Mouse (Mus musculus) gastrocnemius, adult 18-20 months (tissue): Measurements from ENCODE around the gene Prr22. TPM values are rescaled to one million over a fixed set of nuclear protein-coding genes. Genes with fewer than 3 reads are reported as not detected.

Experiments
- DNase-seq: peaks from one replicate; pipeline ENCODE4 v3.0.0; 2021; ENCODE audit warnings: low spot score
- total RNA-seq, 2 experiments: library from RNA; stranded (reverse); gene quantifications; 2 replicates each; pipeline ENCODE4 v1.2.3; 2021

Prr22 gene
- total RNA-seq, 2 experiments from 2014 or later: 0.16 to 0.28 TPM

DNA sequence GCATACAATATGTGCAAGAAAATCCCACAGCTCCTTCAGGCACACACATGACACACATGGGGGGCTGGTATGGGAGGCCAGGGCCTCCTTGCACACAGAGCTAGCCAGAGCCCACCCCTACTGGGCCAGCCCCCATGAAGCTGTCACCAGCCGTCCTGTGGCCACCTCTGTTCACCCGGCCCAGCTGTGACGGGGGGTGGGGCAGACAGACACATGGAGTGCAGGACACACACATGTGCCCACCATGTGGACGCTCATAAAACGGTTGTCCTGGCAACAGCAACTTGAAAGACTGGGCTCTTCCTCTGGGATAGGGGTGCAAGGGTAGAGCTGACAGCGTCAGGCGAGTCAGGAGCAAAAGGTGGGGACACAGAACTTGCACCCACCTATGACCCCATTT, 10.8 kb upstream of the Prr22 start:
- no peak for DNase-seq

DNA sequence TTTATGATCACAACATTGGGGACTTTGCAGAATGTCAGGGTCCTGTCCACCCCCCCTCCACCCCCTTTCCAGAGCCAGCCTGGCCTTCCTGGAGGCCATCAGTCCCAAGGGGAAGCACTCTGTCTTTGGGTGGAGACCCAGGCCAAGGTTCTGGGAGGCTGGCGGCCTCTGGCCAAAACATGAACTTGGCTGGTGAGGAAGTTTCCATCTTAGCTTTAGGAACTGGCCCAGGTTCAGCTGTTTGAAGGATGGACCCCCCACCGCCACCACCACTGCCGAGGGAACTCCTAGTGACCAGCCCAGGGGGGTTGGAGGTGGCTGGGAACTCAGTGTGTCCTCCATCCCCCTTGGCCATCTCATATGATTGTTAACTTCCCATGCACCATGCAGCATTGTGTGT, 9.0 kb upstream of the Prr22 start:
- DNase-seq: no peak

DNA sequence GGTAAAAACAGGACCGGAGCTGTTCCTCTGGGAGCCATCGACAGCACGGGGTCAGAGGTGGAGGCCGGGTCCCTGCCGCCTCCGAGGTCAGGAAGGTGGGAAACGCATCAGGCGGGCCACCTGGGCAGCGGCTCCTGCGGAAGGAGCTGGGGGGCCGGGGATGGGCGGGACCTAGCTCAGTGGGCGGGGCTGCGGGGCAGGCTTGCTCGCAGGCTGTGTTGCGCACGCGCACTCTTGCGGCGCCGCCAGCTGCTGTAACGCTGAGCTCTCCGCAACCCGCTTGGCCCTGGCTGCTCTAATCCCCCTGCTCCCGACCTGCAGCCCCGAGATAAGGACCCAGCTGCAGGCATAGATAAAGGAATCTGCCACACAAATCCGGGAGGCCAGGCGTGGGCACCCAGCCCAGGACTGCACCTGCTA, 8.0 kb upstream of the Prr22 start:
- DNase-seq: peak; percentile 83

DNA sequence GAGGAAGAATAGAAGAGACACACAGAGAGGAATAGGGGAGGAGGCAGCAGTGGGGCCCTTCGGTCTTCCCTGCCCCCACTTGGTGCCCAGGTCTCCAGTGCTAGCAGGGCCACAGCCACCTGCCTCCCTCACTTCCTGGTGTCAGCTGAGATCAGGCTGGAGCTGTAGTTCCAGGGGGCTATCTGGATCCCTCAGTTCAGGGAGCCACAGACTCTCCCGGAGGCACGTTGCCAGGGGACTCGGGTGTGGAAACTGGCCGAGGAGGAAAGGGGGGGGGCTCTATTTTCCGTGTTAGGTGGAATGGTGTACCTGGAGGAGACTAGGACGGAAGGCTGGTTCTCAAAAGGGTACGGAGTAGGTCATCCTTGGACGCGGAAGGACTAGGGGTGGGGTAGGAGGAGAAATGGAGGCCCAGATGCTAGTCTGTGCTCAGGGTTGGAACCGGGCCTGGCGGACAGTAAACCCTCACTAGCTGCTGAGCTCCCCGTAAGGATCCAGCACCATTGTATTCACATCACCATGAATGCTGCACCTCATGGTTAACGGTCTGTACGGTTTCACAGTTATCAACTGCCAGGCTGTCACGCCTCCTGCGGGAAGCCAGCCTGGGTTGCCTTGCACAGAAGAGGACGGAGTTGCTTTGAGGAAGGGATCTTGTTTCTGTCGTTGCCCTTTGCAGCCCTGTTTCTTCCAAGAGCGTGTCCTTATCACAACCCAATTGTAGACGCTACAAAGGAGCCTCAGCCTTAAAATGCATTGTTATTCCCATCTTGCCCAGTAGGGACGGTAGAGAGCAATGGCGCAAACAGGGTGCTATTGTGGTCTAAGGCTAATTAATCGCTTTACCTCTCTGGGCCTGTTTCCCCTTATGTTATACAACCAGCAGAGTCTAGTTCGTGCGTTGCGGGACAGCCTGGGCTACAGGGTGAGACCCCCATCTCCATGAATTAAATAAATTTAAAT, 7.0 kb upstream of the Prr22 start:
- peak; percentile 56 for DNase-seq

DNA sequence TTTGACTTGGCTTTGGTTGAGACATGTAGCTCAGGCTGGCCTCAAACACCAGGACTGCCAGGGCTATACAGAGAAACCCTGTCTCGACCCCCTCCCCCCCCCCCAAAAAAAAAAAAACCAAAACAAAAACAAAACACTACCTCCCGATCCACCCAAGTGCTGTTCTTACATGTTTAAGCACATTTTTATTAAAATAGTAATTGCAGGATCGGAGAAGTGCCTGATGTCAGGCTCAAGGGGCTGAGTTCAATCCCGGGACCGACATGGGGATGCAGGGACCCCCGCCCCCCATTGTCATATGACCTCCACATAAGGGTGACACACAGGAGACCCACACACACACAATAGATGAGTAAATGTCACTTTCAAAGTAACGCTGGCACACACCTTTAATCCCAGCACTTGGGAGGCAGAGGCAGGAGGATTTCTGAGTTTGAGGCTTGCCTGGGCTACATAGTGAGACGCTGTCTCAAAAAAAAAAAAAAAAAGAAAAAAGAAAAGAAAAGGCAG, 6.3 kb upstream of the Prr22 start:
- DNase-seq: no peak

DNA sequence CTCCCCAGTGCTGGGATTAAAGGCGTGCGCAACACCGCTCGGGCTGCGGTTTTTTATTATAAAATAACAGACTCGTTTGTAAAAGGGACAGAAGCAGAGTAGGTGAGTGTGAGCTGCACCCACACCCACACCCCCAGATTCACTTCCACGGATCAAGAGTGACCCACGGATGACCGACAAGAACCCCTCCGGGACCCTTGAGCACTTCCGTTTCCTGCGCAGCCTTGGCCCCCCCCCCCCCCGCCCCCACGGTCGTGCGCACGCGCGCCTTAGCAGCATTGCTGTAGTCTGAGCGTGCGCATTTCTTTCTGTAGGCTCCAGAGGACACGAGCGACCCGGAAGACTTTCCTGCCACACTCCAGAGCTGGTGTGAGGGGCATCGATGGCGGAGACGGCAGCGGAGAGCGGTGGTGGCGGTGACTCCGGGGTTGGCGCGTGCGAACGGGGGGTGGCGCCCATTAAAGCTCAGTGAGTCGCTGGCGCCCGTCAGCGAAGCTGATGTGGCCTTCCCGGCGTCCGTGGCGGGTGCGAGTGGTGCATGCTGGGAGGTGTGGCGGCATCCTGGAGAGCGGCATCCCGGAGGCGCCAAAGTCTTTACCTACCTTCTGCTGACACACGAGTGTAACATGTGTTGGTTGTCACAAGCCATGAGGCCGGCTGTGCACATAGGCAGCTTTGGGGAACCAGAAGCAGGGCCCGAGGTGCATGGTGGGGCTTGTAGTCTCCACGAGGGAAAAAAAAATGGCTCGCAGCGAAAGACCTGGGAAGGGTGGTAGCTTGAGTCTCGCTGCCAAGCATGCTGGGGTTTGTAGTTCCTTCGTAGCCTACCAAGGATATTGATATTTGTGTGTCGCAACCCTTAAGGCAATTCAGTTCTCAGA, 5.3 kb upstream of the Prr22 start, which contains the start of gene Dus3l:
Gene Dus3l (plus strand): TSS at position 284 of the 881 bp plus-strand sequence.
- DNase-seq: peak; percentile 92

DNA sequence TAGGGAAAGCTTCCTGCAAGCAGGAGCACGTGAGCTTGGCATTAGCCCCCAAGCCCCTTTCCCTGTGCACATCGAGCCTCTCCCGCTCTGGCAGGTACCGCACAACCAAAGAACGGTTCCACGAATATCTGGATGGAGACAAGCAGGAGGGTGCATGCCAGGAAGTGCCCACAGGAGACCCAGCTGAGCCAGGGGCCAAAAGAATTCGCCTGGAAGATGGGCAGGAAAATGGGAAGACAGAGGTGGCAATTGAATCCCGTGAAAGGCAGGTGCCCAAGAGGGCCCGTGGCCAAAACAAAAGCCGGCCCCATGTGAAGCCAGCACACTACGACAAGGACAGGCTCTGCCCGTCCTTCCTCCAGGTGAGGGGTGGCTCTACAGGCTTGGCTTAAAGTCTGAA, 4.6 kb upstream of the Prr22 start:
- DNase-seq: no peak

DNA sequence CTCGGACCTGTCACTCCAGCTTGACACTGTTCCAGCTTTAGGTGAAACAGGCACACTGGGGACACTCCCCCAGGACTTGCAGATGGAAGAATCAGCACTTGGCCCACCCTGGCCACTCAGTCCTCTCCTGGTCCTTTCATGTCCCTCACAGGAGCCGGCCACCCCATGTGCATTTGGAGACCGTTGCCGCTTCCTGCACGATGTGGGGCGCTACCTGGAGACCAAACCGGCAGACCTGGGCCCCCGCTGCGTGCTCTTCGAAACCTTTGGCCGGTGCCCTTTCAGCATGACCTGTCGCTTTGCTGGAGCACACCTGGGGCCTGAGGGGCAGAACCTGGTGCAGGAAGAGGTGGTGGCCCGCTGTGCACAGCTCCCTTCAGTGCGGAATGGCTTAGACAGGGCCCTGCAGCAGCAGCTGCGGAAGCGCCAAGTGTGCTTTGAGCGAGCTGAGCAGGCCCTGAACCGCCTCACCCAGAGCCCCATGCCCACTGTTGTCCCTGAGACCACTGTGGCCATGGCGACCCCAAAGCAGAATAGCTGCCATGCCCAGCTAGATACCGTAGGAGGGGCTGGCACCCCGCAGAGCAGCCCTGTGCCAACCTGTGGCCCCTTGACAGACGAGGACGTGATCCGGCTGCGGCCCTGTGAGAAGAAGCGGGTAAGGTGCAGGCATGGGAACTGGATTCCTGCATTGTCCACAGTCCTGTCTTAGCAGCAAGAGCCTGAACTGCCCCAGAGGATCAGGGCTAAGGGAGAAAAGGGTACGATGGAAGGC, 3.2 kb upstream of the Prr22 start:
- DNase-seq: no peak

DNA sequence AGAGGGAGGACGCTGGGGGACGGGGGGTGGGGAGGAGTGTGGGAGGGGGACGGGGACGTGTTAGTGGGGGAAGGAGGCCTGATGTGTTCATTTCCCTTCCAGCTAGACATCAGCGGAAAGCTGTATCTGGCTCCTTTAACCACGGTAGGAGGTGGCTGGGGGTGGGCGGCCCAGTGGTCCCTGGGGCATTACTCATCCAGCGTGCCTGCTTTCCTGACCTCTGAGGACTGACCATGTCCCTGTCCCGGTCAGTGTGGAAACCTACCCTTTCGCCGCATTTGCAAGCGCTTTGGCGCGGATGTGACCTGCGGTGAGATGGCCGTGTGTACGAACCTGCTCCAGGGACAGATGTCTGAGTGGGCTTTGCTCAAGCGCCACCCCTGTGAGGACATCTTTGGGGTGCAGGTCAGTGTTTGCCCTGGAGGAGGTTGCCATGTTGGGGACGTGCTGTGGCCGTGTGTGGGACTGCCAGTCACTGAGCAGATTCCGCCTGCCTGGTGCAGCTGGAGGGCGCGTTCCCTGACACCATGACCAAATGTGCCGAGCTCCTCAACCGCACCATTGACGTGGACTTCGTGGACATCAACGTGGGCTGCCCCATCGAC, 2.4 kb upstream of the Prr22 start:
- no peak for DNase-seq

DNA sequence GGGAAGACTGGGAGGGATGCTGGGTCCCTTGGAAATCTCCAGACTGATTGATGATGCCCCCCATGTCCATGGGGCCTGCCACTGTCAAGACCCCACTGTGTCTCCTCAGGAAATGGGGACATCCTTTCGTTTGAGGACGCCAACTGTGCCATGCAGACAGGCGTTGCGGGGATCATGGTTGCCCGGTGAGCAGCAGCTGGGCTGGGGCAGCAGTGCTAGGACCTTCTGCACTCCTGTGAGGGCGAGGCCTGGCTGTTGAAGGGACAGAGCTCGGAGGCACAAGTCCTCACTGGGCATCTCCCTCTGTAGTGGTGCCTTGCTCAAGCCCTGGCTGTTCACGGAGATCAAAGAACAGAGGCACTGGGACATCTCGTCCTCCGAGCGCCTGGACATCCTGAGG, 1.1 kb upstream of the Prr22 start:
- no peak for DNase-seq

DNA sequence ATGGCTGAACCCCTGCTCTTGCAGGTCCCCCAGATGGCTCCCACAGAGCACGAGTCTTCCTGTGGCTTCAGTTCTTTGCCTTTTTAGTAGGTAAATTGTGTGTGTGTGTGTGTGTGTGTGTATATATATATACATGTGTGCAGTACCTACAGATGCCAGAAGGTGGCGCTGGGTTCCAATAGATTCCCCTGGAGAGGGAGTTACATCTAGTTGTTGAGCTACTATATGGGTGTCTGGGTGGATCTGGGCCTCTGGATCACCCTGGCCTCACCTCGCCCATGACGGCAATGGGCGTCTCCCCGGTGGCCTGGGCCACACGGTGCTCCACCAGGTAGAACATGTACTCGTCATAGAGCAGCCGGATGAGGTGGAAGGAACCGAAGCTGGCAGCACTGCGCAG, 7.5 kb downstream of the Prr22 start:
- no peak for DNase-seq

DNA sequence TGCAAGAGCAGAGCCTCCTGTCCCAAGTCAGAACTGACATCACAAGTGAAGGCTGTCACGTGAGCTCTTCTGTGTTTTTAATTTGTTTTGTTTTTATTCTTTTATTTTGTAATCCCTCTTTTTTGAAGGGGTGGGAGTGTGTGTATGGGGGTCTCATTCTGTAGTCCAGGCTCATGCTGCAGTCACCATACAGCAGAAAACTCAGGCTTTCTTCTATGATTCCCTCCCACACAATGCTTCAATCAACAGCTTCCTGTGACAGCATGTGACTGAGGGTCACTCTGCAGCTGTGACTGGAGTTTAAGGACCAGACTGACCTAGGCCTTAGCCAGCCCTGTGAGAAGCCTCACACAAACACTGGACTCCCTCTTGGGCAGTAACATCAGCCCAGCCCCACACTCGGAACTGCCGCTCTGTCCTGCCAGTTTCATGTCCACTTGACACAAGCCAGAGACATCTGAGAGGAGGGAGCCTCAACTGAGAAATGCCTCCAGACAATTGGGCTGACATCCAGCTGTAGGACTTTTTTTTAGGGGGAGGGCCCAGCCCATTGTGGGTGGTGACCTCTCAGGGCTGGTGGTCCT, 8.8 kb downstream of the Prr22 start:
- DNase-seq: no peak

DNA sequence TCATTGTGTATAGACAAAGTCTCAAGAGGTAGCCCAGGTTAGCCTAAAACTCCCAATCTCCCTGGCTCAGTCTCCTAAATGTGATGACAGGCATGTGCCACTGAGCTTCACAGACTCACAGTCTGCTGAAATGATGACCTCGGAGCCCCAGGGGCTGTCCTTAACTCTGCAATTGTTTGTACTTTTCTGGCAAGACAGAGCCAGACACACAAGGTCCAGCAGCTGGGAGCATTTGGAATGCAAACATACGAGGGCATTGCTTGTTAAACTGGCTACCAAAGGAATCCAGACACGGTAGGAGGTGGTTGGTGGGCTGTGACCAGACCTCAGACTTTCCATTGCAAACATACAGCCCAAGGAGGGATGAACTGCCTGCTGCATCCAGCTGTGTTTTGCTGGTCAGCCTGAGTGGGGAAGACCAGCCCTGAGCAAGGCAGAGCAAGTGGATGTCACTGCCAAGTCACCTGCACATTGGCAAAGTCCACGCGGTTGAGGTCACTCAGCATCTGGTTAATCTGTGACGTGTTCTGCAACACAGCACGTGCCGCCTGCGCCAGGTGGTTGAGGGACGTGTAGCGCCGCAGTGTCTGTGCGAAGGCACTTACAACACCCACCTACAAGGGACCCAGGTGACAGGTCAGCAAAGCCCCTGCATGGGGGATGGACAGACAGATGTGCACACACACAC, 10.4 kb downstream of the Prr22 start:
- no peak for DNase-seq

DNA sequence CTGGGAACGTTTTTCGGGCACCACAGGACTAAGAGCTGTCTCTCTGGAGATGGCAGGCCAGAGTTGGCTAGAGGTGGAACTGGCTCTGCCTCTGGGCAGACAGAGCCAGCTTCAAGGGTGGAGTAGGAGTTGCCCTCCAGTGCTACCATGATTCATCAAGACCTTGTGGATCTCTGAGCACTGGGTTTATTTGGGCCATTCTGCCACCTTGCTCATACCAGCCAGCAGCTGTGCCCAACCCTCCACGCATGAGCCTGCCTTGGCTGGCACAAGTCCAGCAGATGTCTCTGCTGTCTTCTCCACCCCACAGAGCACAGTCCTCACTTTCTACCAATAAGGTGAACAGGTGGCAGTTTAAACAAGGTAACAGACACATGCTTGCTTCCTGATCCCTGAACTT, 18.8 kb downstream of the Prr22 start:
- DNase-seq: no peak

DNA sequence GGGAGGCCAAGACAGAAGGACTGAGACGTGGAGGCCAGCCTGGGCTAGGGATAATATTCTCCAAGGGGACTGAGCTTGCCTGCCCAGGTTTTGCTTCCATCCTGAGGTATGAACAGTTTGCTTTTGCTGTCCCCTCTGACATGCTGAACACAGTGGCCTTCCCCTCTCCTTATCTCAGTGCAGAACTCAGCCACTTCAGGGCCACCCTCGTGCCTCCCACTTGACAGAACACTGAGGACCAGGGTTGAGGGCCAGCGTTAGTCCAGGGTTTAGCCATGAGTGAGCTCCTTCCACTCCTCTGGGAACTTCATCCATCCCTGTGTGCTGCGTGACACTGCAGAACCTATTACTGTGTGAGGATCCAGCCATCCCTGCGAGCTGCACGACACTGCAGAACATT, 19.2 kb downstream of the Prr22 start:
- no peak for DNase-seq

DNA sequence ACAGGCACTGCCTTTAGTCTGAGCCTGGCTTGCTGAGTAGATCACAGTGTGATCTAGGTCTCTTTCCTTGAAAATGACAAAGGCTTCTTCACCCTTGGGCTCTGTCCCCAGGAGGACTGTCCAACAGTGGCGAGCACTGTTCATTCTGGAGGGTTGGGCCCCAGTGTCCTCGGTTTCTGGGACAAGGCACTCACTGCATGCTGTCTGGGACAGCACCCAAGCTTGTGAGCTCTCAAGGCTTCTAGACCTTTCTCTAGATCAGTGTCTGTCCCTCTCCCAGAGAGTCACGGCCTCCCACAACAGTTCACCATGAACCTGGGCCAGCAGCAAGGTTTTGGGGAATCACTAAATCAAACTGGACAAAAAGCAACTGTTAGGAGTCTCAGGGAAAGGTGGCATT, 22.5 kb downstream of the Prr22 start:
- no peak for DNase-seq

DNA sequence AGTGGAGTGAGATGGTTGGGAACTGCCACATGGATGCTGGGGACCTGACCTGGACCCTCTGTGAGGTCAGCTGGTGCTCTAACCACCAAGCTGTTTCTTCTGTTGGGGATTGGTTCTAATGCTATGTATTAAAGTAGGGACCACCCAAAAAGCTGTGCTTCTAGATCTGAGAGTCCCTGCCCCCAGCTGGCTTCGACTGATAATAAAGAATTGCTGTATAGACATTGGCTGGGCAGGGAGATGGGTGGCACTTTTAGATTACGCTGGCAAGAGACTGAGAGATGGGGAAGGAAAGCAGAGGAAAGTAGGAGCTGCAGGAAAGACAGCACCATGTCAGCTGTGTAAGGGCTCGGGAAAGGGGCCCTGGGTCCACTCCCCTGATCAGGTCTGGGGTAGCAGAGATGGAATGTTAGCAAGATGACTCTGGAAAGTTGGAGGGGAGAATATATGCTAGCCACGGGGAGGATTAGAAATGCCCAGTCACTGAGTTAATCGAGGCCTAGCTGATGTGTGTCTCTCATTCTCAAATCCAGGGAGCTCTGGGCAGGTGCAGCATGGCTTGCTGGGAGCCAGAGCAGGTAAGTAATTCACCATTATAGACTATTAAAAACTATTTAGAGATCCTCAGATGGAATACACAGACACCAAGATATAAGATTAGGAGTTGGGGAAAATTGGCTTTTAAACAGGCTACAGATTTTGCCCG, 23.7 kb downstream of the Prr22 start:
- DNase-seq: no peak

DNA sequence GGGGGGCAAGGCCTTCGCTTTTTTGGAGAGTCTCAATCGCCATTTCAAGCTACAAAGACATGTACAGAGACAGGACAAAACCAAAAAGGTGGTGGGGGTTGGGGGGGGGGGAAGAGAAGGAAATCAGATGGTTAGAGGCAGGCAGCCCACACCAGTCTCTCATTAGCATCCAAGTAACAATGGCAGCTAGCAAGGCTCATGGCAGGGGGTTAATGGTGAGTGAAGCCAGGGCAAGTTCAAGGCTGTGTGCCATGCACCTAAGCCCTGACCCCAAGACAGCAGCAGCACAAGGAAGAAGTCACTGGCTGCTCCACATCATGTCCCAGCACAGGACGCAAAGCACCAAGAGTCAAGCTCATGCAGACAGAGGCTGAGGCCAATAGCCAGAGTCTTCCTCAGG, 29.2 kb downstream of the Prr22 start:
- no peak for DNase-seq

DNA sequence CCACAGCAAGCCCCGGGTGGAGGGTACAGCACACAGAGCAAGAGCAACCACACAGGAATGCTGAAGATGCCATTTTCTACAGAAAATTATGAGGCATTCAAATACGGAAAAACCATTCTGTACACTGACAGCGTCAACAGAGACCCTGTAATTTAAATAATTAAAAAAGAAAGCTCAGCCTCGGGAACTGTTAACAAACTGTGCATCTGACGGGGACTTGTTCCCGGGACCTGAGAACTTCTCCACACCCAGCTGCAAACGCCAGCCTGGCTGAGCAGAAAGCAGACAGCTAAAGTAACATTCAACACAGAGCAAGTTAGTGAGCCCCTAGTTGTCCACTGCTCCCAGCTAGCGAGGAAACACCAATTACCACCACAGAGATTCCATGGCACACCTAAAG, 32.0 kb downstream of the Prr22 start:
- no peak for DNase-seq
